Mouse (Mus musculus) heart, embryonic 10.5 days (tissue): ENCODE results near the gene Phpt1. TPM values are rescaled to one million over a fixed set of nuclear protein-coding genes. Genes with fewer than 3 reads are reported as not detected.

Experiments
- polyA plus RNA-seq: library from polyadenylated mRNA; unstranded; fragments of >200 nt; fragmentation: Nextera tagmentation; extraction: Ambion mirVana; gene quantifications from 2 replicates; pipeline ENCODE4 v1.2.1, GENCODE M21; 2016

Phpt1 gene
- polyA plus RNA-seq, 1 experiment from 2014 or later: 160 TPM

Other genes with a start within 250 kb of the Phpt1 start
- gene Man1b1, start 242.9 kb downstream of the Phpt1 start, polyA plus RNA-seq: 31.7 and 52.3 TPM in 2 replicates
- gene Dpp7, start 218.9 kb downstream of the Phpt1 start, polyA plus RNA-seq: 12.9 and 19.1 TPM in 2 replicates
- 9.5 and 12.7 TPM in 2 replicates for gene Uap1l1, start 209.5 kb downstream of the Phpt1 start, polyA plus RNA-seq
- 26.8 and 31.8 TPM in 2 replicates for gene Sapcd2, start 202.9 kb downstream of the Phpt1 start, polyA plus RNA-seq
- gene Entpd2, start 179.3 kb downstream of the Phpt1 start, polyA plus RNA-seq: not detected in 2 replicates
- gene Npdc1, start 175.9 kb downstream of the Phpt1 start, polyA plus RNA-seq: 14.6 and 16.5 TPM in 2 replicates
- gene Fut7, start 152.0 kb downstream of the Phpt1 start, polyA plus RNA-seq: not detected in 2 replicates
- gene Abca2, start 146.5 kb downstream of the Phpt1 start, polyA plus RNA-seq: 3.5 and 4.7 TPM in 2 replicates
- 0.69 and 1.1 TPM in 2 replicates for gene Clic3, start 118.4 kb downstream of the Phpt1 start, polyA plus RNA-seq
- 15.6 and 17.7 TPM in 2 replicates for gene Paxx, start 114.1 kb downstream of the Phpt1 start, polyA plus RNA-seq
- 0.18 and 0.32 TPM in 2 replicates for gene Ptgds, start 105.2 kb downstream of the Phpt1 start, polyA plus RNA-seq
- gene Lcn12, start 81.3 kb downstream of the Phpt1 start, polyA plus RNA-seq: not detected in 2 replicates
- 86.0 and 92.1 TPM in 2 replicates for gene Fbxw5, start 74.5 kb downstream of the Phpt1 start, polyA plus RNA-seq
- 4.2 and 6.0 TPM in 2 replicates for gene C8g, start 73.5 kb downstream of the Phpt1 start, polyA plus RNA-seq
- 29.7 and 30.9 TPM in 2 replicates for gene Traf2, start 28.3 kb downstream of the Phpt1 start, polyA plus RNA-seq
- 336 and 382 TPM in 2 replicates for gene Edf1, start 17.4 kb downstream of the Phpt1 start, polyA plus RNA-seq
- gene Mamdc4, start 379 bp downstream of the Phpt1 start, polyA plus RNA-seq: 1.6 and 3.7 TPM in 2 replicates
- 0.08 TPM in 1 of 2 replicates, not detected in the other for gene Ajm1, start 6.5 kb upstream of the Phpt1 start, polyA plus RNA-seq
- 57.9 and 69.6 TPM in 2 replicates for gene Rabl6, start 33.3 kb upstream of the Phpt1 start, polyA plus RNA-seq
- gene Ccdc183, start 42.5 kb upstream of the Phpt1 start, polyA plus RNA-seq: 0.07 and 0.21 TPM in 2 replicates
- 14.9 and 18.5 TPM in 2 replicates for gene Tmem141, start 46.8 kb upstream of the Phpt1 start, polyA plus RNA-seq
- 0.26 and 1.5 TPM in 2 replicates for gene Fcna, start 52.8 kb upstream of the Phpt1 start, polyA plus RNA-seq
- not detected in 2 replicates for gene Lcn8, start 77.9 kb upstream of the Phpt1 start, polyA plus RNA-seq
- not detected in 2 replicates for gene Lcn5, start 82.7 kb upstream of the Phpt1 start, polyA plus RNA-seq
- gene Lcn6, start 101.6 kb upstream of the Phpt1 start, polyA plus RNA-seq: not detected in 2 replicates
- not detected in 2 replicates for gene Lcn10, start 107.5 kb upstream of the Phpt1 start, polyA plus RNA-seq
- gene Obp2a, start 124.8 kb upstream of the Phpt1 start, polyA plus RNA-seq: not detected in 2 replicates
- gene Bmyc, start 131.5 kb upstream of the Phpt1 start, polyA plus RNA-seq: 53.4 and 65.8 TPM in 2 replicates
- not detected in 2 replicates for gene Obp2b, start 161.8 kb upstream of the Phpt1 start, polyA plus RNA-seq
- not detected in 2 replicates for gene Lcn3, start 190.3 kb upstream of the Phpt1 start, polyA plus RNA-seq
- gene Lcn11, start 201.8 kb upstream of the Phpt1 start, polyA plus RNA-seq: not detected in 2 replicates
- gene Gm13539, start 207.0 kb upstream of the Phpt1 start, polyA plus RNA-seq: not detected in 2 replicates
- gene Glt6d1, start 240.6 kb upstream of the Phpt1 start, polyA plus RNA-seq: not detected in 2 replicates
- not detected in 2 replicates for gene Lcn9, start 247.9 kb upstream of the Phpt1 start, polyA plus RNA-seq